In the genomic region with DNA sequence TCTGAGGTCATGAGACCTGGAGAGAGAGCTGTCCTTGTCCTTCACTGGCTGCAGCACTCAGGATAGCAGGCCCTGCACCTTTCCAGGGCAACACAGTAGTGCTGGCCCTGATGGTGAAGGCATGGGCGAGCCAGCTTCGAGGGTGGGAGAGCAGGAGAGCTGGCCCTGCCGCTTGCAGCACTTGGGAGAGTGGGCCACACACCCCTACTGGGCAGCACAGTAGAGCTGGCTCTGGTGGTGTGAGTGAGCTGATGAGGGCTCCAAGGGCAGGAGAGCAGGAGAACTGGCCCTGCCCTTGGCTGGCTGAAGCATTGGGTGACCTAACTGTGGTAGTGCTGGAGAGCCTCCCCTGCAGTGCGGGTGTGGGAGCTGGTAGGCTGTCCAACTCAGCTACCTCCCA, we compare ENCODE assay signal across 27 mouse cellular contexts. TPM values are rescaled to one million over a fixed set of nuclear protein-coding genes. Genes with fewer than 3 reads are reported as not detected.
"Had no signal": no experiment of that assay in that cellular context is flagged by ENCODE, and none has a peak within 500 bp of the region (broad histone marks: within the 10 kb centered on the region; RNA-seq: fewer than 3 reads in every experiment).

No protein-coding gene starts in this region.

- H3K4me1 ChIP-seq: lung, embryonic 15.5 days; megakaryocyte, embryonic 14.5 days; midbrain, embryonic 13.5 days; midbrain, embryonic 15.5 days; neural tube, embryonic 13.5 days; neural tube, embryonic 15.5 days had no signal

- DNase-seq: lung, adult 2 months; lung, postnatal 14 days; lung, postnatal 36 days; retina, postnatal 1 day; right cerebral cortex, adult 18-20 months; right cerebral cortex, postnatal 25 days; right cerebral cortex, postnatal 4 days; spleen, adult 18-20 months; thymus, adult 18-20 months; thymus, postnatal 14 days; thymus, postnatal 36 days had no signal

- H3K27ac ChIP-seq: lung, embryonic 15.5 days; macrophage; midbrain, embryonic 13.5 days; midbrain, embryonic 15.5 days; neural tube, embryonic 13.5 days; neural tube, embryonic 15.5 days had no signal

- H3K4me3 ChIP-seq: lung, embryonic 15.5 days; megakaryocyte, embryonic 14.5 days; midbrain, embryonic 13.5 days; midbrain, embryonic 15.5 days; neural tube, embryonic 13.5 days; neural tube, embryonic 15.5 days had no signal

RNA-seq across cellular contexts. Expression of gene Krt24, which starts 12.3 kb away (rescaled TPM):
- total RNA-seq: megakaryocyte progenitor cell, adult 5-6 weeks; midbrain, postnatal 0 days; monocyte, adult 5-6 weeks had no signal
- polyA plus RNA-seq: lung, adult 2 months; lung, embryonic 15.5 days; lung, postnatal 0 days; macrophage; midbrain, embryonic 11.5 days; midbrain, embryonic 13.5 days; midbrain, embryonic 15.5 days; neural tube, embryonic 11.5 days; neural tube, embryonic 15.5 days; small intestine, adult 2 months; stomach, embryonic 16.5 days had no signal

RNA-seq across cellular contexts. Expression of gene Krt222, which starts 28.8 kb away (rescaled TPM):
- total RNA-seq: megakaryocyte progenitor cell, adult 5-6 weeks had no signal
- polyA plus RNA-seq: macrophage had no signal

RNA-seq across cellular contexts. Expression of gene Krt25, which starts 50.0 kb away (rescaled TPM):
- total RNA-seq: megakaryocyte progenitor cell, adult 5-6 weeks; monocyte, adult 5-6 weeks had no signal
- polyA plus RNA-seq: lung, adult 2 months; lung, embryonic 15.5 days; macrophage; midbrain, embryonic 11.5 days; midbrain, embryonic 13.5 days; small intestine, adult 2 months; stomach, embryonic 14.5 days had no signal
